Mouse (Mus musculus): ENCODE data around the gene Rspry1.
A peak's percentile ranks its signal among the peaks of the same experiment; 100 is the strongest.

The Rspry1 gene

GRCm38 (mm10) chr8:94604030-94604429 is 2.3 kb downstream of the Rspry1 start:
- DNase-seq = no peak

- no peak for DNase-seq
Measured at GRCm38 (mm10) chr8:94607064-94607463, 5.3 kb downstream of the Rspry1 start.

GRCm38 (mm10) chr8:94624885-94625284 is 23.1 kb downstream of the Rspry1 start:
- no peak for DNase-seq

- DNase-seq = no peak
Measured at GRCm38 (mm10) chr8:94633564-94634194, 31.9 kb downstream of the Rspry1 start.

GRCm38 (mm10) chr8:94634211-94634610 is 32.5 kb downstream of the Rspry1 start:
- DNase-seq = no peak

- no peak for DNase-seq
Measured at GRCm38 (mm10) chr8:94641183-94641582, 39.4 kb downstream of the Rspry1 start.

- DNase-seq = no peak
Measured at GRCm38 (mm10) chr8:94641938-94642337, 40.2 kb downstream of the Rspry1 start.

- no peak for DNase-seq
Measured at GRCm38 (mm10) chr8:94645202-94645601, 43.5 kb downstream of the Rspry1 start.

GRCm38 (mm10) chr8:94646165-94646564 is 44.4 kb downstream of the Rspry1 start:
- DNase-seq = no peak

GRCm38 (mm10) chr8:94649496-94649895 is 47.8 kb downstream of the Rspry1 start:
- DNase-seq = no peak

GRCm38 (mm10) chr8:94652951-94653350 is 51.2 kb downstream of the Rspry1 start:
- no peak for DNase-seq

GRCm38 (mm10) chr8:94654994-94655393 is 53.3 kb downstream of the Rspry1 start:
- no peak for DNase-seq

- DNase-seq = no peak
Measured at GRCm38 (mm10) chr8:94658031-94658430, 56.3 kb downstream of the Rspry1 start.

- no peak for DNase-seq
Measured at GRCm38 (mm10) chr8:94660418-94660817, 58.7 kb downstream of the Rspry1 start.

- peak; percentile 43 for DNase-seq
Measured at GRCm38 (mm10) chr8:94664722-94665121, 63.0 kb downstream of the Rspry1 start.

- peak; percentile 94 for DNase-seq
Measured at GRCm38 (mm10) chr8:94666456-94667308, 64.9 kb downstream of the Rspry1 start, which contains the start of gene Arl2bp. TSS of gene Arl2bp (plus strand) at chr8:94666600.

- DNase-seq = no peak
Measured at GRCm38 (mm10) chr8:94674384-94674783, 72.6 kb downstream of the Rspry1 start.

- no peak for DNase-seq
Measured at GRCm38 (mm10) chr8:94675923-94676322, 74.2 kb downstream of the Rspry1 start.

- DNase-seq = no peak
Measured at GRCm38 (mm10) chr8:94678582-94678981, 76.8 kb downstream of the Rspry1 start.

GRCm38 (mm10) chr8:94680414-94680813 is 78.7 kb downstream of the Rspry1 start:
- DNase-seq = no peak

- DNase-seq = peak; percentile 45
Measured at GRCm38 (mm10) chr8:94682732-94683524, 81.2 kb downstream of the Rspry1 start.

- no peak for DNase-seq
Measured at GRCm38 (mm10) chr8:94684287-94684686, 82.5 kb downstream of the Rspry1 start.

- peak; percentile 67 for DNase-seq
Measured at GRCm38 (mm10) chr8:94685953-94686352, 84.2 kb downstream of the Rspry1 start.
